Mouse (Mus musculus): Measurements from ENCODE around the gene Ifitm5.

DNA sequence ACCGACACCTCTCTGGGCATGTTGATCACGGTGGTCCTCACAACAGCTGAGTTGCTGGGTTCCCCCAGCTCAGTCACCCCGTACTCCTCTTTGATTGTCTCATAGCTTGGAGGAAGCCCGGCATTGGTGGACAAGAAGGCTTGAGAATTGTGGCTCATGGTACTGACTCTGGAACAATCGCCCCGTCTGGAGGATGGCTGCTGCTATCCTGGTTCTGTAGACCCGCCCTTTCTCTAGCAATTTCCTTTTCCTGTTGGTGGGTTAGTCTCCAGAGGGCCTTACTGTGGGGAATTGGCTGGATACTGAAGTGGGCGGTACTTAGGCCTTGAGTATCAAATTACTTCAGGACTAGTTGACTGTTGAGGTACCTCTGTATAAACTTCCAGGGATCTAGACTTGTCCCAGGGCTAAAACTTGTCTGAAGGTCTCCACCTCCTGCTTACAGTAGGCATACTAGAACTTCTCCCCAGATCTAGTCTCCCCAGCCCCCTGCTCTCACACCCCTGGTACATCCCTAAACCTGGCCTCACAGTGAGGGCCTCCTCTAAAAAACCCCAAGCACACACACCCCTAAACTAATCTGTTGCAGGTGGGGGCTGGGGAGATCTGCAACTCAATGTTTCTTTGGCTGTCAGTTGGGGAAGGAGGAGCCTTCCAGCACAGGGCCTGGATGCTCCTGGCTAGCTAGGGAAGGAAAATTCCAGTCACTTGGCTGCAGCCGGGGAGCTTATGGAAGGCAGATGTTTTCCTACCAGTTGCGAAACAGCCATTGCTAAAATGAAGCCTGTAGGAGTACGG is 5.9 kb upstream of the Ifitm5 start, which contains the start of the genes Gm45717 and Ifitm2:
- TF ChIP-seq POLR2A (IDR thresholded peaks at IDR 0.05; ENCODE audit: low read depth, low read length): no peak
- TF ChIP-seq CTCF (conservative IDR thresholded peaks at IDR 0.05; ENCODE audit: insufficient read depth, insufficient read length, low read depth, low read length): no peak

Data from kidney, adult 2 months (tissue).